In the genomic region with DNA sequence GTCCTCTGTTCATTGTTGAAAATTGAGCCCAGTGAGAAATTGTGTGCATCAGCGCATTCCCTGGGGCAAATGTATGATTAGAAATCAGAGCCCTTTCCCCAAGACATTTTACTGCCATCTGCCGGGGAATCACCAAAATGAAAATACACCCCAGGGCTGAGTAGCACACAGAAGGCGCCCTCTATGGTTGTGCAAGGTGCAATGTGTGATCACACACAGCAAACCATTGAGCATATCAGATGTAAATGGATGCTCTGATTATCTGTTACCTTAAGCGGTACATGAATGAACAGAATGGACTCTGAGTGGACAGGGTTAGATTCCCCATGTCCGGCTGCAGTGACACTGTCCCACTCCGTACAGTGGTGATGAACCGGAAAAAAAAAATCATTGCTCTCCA, we compare ENCODE assay signal across 8 mouse cellular contexts.
DNase-seq lines count a peak whose midpoint lies in the region; ATAC-seq and TF ChIP-seq lines count a peak whose summit lies in the region.

No protein-coding gene starts in this region.

- no peaks in the 10 kb centered on the region for H3K9me3 ChIP-seq in neural tube, embryonic 11.5 days (ENCODE audit: control insufficient read depth, low read length)
- H3K9me3 ChIP-seq in neural tube, embryonic 15.5 days (replicated peaks): no peaks in the 10 kb centered on the region
- H3K9me3 ChIP-seq in hindbrain, postnatal 0 days (ENCODE audit: low read length): no peaks in the 10 kb centered on the region
- no peaks in the 10 kb centered on the region for H3K9me3 ChIP-seq in lung, embryonic 14.5 days (ENCODE audit: low read depth, low read length)

- H3K36me3 ChIP-seq in neural tube, embryonic 11.5 days (ENCODE audit: control insufficient read depth, insufficient read depth, low read length): no peaks in the 10 kb centered on the region
- no peaks in the 10 kb centered on the region for H3K36me3 ChIP-seq in neural tube, embryonic 15.5 days
- no peaks in the 10 kb centered on the region for H3K36me3 ChIP-seq in hindbrain, postnatal 0 days (ENCODE audit: insufficient read depth, low read length)
- no peaks in the 10 kb centered on the region for H3K36me3 ChIP-seq in lung, embryonic 14.5 days (ENCODE audit: insufficient read depth)

- TF ChIP-seq CTCF in hindbrain, postnatal 0 days (IDR thresholded peaks at IDR 0.05; ENCODE audit: low read depth): peak; percentile 48
- TF ChIP-seq CTCF in lung, embryonic 14.5 days (IDR thresholded peaks at IDR 0.05; ENCODE audit: low read depth): peak; percentile 63

- no peak overlapping the region for H3K27ac ChIP-seq in neural tube, embryonic 11.5 days (ENCODE audit: low read depth, low read length)
- H3K27ac ChIP-seq in neural tube, embryonic 15.5 days (replicated peaks): no peak overlapping the region
- H3K27ac ChIP-seq in hindbrain, postnatal 0 days: no peak overlapping the region
- H3K27ac ChIP-seq in lung, embryonic 14.5 days (ENCODE audit: low read depth): no peak overlapping the region

- no peaks in the 10 kb centered on the region for H3K4me1 ChIP-seq in neural tube, embryonic 11.5 days (ENCODE audit: control insufficient read depth, insufficient read depth, low read length)
- 0 out of 2 replicates have a peak, but pooled peaks cover 6% of the 10 kb centered on the region for H3K4me1 ChIP-seq in neural tube, embryonic 15.5 days
- no peaks in the 10 kb centered on the region for H3K4me1 ChIP-seq in hindbrain, postnatal 0 days (ENCODE audit: insufficient read depth, low read length)
- H3K4me1 ChIP-seq in lung, embryonic 14.5 days (ENCODE audit: insufficient read depth): no peaks in the 10 kb centered on the region

- ATAC-seq in neural tube, embryonic 11.5 days (ENCODE audit: insufficient read depth, low FRiP score, low TSS enrichment): no peak; the same call in 1 of the 2 replicates
- ATAC-seq in neural tube, embryonic 15.5 days (ENCODE audit: low FRiP score): no peak
- no peak for ATAC-seq in hindbrain, postnatal 0 days
- peak; percentile 28 for ATAC-seq in lung, embryonic 14.5 days (ENCODE audit: insufficient read depth)

- H3K9ac ChIP-seq in neural tube, embryonic 11.5 days (ENCODE audit: low read length): no peak overlapping the region
- no peak overlapping the region for H3K9ac ChIP-seq in neural tube, embryonic 15.5 days (replicated peaks)
- H3K9ac ChIP-seq in hindbrain, postnatal 0 days (replicated peaks; ENCODE audit: low read length): no peak overlapping the region
- H3K9ac ChIP-seq in lung, embryonic 14.5 days: no peak overlapping the region

- no peaks in the 10 kb centered on the region for H3K27me3 ChIP-seq in neural tube, embryonic 11.5 days (ENCODE audit: control insufficient read depth, insufficient read depth, low read length)
- no peaks in the 10 kb centered on the region for H3K27me3 ChIP-seq in neural tube, embryonic 15.5 days (replicated peaks)
- no peaks in the 10 kb centered on the region for H3K27me3 ChIP-seq in hindbrain, postnatal 0 days (ENCODE audit: insufficient read depth, low read length)
- H3K27me3 ChIP-seq in lung, embryonic 14.5 days (ENCODE audit: insufficient read depth, low read length): no peaks in the 10 kb centered on the region; the same call in 1 of the 2 replicates

- 80% methylated on average over 7 of the region's 7 CpGs for WGBS in neural tube, embryonic 11.5 days
- 75% methylated on average over 7 of the region's 7 CpGs for WGBS in neural tube, embryonic 15.5 days
- 81% methylated on average over 7 of the region's 7 CpGs for WGBS in hindbrain, postnatal 0 days
- WGBS in lung, embryonic 14.5 days: 56% methylated on average over 7 of the region's 7 CpGs

- H3K4me2 ChIP-seq in neural tube, embryonic 11.5 days (ENCODE audit: low read depth): no peak overlapping the region
- no peak overlapping the region for H3K4me2 ChIP-seq in neural tube, embryonic 15.5 days
- H3K4me2 ChIP-seq in hindbrain, postnatal 0 days (ENCODE audit: low read depth, low read length): no peak overlapping the region
- no peak overlapping the region for H3K4me2 ChIP-seq in lung, embryonic 14.5 days

- H3K4me3 ChIP-seq in neural tube, embryonic 11.5 days (ENCODE audit: low read depth, low read length): no peak overlapping the region
- H3K4me3 ChIP-seq in neural tube, embryonic 15.5 days (replicated peaks): no peak overlapping the region
- H3K4me3 ChIP-seq in hindbrain, postnatal 0 days (ENCODE audit: low read length): no peak overlapping the region
- no peak overlapping the region for H3K4me3 ChIP-seq in lung, embryonic 14.5 days (ENCODE audit: low read depth, low read length)

- peak; percentile 22 to 30 for DNase-seq in cerebellum, postnatal 14 days
- DNase-seq in cerebellum, postnatal 36 days: no peak
- peak; percentile 13 for DNase-seq in neural tube, embryonic 11.5 days (ENCODE audit: low spot score)
- DNase-seq in hindbrain, postnatal 0 days (ENCODE audit: low spot score): peak; percentile 27
- DNase-seq in lung, embryonic 14.5 days: peak; percentile 42
- peak; percentile 10 to 20 for DNase-seq in urinary bladder, postnatal 36 days (ENCODE audit: low spot score in 2 of 2)
- DNase-seq in cerebellum, adult 11 months: no peak

Comparison
In these comparisons a context has a peak if more than half of its experiments do, and no peak if none do; other contexts are left out.
1. DNase-seq: peak in cerebellum, postnatal 14 days (2 of 2), neural tube, embryonic 11.5 days (single experiment), hindbrain, postnatal 0 days (single experiment), lung, embryonic 14.5 days (single experiment) and urinary bladder, postnatal 36 days (2 of 2); none in cerebellum, postnatal 36 days (0 of 2) and cerebellum, adult 11 months (single experiment).